Mouse (Mus musculus) forelimb bud, embryonic 11.5 days (tissue): Measurements from ENCODE around the gene Nxpe2.
A peak's percentile ranks its signal among the peaks of the same experiment; 100 is the strongest.
"Not testable (repeated sequence)": the region's sequence is repeated elsewhere in the genome, so short reads cannot be mapped to it uniquely, and the experiment has no call there.

ENCODE experiments used
- DNase-seq: peaks from one replicate; pipeline ENCODE4 v3.0.0-alpha.2; 2012; ENCODE audit warnings: low read depth, low spot score

The Nxpe2 gene

DNA sequence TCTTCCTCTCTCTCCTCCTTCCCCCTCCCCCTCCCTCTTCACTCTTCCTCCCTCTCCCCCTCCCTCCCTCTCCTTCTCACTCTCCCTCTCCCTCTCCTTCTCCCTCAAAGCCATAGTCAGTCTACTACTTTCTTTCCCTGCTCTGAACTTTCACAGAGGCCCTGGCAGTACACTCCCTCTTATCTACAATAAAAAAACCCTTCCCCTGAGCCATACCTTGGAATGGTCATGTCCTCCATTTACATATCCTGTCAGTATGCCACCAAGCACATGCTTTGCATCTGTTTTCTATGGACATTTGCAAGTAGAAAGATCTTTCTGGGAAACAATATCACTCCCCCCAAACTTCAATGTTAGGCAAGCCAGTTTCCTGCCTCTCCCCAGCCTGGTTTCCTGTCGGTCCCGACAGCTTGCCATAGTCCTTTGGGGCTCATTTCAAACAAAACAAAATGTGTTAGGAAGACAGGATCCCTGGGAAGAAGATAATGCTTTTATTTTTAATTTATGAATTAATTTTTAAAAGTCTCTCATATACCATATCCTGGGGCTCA lies at the start of gene Nxpe2:
Gene Nxpe2 (minus strand): TSS at position 307 of the 551 bp plus-strand sequence.
- no peak for DNase-seq

GRCm38 (mm10) chr9:48389983-48390382 lies 36.7 kb upstream of the Nxpe2 start:
- no peak for DNase-seq

GRCm38 (mm10) chr9:48388451-48388850 lies 35.2 kb upstream of the Nxpe2 start:
- DNase-seq: no peak

DNA sequence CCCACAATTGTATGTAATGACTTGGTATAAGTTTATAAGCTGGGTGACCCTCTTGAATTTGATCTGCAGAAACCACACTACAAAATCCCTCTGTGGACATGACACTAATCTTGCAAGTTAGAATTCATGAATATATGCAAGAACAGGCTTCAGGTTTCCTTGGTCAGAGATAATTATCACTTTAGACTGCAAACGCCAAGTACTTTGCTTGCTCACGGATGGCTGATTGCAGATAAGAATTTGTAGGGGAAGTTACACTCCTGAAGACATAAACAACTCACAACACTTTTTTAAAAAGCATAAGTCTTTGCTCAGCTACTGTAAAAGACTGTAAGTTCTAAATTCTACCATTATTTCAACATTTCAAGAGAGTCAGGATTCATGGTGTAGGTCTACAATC lies 21.1 kb upstream of the Nxpe2 start:
- no peak for DNase-seq

GRCm38 (mm10) chr9:48373232-48373878 lies 20.1 kb upstream of the Nxpe2 start:
- no peak for DNase-seq

- no peak for DNase-seq
Measured at GRCm38 (mm10) chr9:48362743-48363142, 9.5 kb upstream of the Nxpe2 start.

DNA sequence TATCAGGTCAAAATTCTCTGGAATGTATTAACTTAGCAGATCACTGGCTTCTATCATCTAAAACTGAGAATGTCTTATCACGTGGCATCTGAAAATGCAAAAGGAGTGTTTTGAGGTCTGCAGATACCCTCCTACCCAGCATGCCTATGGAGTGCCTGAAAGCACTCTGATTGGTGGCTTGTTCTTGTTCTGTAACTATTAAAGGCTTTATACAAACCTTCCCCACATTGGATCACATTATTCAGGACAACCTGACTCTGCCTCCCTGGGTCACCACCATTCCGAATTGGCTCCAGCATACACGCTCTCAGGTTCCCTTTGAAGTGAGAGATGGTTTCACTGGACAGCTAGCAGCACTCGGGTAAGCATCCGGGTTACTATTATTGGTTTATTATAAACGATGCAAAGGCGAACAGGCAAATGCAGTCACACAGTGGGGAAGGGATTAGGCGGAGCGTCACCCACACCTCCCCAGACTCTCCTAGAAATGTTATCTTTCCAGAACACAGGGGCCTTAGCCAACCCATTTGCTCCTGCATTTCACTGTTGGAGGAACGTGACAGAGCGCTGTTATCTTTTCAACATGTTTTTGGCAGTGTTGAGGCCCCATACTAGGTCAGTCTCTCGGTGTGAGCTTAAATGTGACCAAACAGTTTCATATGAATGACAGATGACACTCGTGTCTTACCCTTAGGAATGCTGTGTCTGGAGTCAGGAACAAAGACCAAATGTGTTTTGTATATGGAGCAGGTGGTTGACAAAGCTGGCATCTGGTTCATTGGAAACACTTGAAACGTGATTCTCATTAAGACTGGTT lies 8.8 kb upstream of the Nxpe2 start:
- DNase-seq: no peak

DNA sequence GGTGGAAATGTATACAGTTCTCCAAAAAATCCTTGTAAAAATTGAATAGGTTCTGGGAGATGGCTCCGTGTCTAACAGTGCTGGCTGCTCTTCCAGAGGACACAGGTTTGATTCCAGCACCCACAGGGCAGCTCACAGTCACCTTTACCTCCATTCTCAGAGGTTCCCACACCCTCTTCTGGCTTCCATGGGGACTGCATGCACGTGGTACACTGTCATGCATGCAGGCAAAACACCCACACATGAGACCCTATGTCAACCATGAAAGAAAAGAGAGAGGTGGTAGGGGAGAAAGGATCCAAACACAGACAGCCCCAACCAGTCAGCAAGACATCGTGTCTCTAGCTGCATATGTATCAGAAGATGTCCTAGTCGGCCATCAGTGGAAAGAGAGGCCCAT lies 7.6 kb upstream of the Nxpe2 start:
- no peak for DNase-seq

DNA sequence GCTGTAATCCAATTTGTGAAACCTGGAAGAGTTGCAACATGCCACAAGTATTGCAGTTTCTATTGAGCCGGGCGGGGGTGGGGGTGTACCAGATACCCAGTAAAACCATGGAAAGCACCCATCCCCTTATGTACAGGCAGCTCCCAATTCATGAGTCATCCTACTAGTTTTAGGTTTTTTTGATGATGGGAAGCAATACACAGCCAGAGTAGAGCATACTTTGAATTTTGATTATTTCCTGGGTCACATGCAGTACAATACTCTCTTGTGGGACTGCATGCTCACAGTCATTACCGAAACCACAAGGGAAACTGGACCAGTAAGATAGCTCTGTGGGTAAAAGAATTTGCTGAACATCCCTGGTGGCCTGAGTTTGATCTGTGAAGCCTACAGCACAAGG lies 3.8 kb upstream of the Nxpe2 start:
- DNase-seq: no peak

GRCm38 (mm10) chr9:48354793-48355192 lies 1.5 kb upstream of the Nxpe2 start:
- DNase-seq: peak; percentile 70

DNA sequence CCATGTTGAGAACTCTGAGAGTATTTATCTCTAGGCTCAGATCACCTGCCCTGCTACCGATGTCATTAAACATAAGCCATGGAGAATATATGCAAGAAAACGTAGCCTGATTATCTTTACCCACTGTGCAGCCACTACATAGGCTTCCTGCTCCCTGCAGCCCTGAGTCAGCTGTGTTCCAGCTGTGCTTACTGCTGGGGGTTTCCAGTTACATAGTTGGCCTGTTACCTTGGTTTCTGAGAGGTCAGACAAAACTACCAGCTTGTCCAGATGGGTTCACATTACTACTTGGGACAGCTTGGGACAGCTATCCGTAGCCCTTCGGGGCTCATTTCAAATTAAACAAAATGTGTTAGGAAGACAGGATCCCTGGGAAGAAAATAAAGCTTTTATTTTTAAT lies 868 bp upstream of the Nxpe2 start:
- peak; percentile 65 for DNase-seq

- no peak for DNase-seq
Measured at GRCm38 (mm10) chr9:48345866-48346265, 7.4 kb downstream of the Nxpe2 start.

DNA sequence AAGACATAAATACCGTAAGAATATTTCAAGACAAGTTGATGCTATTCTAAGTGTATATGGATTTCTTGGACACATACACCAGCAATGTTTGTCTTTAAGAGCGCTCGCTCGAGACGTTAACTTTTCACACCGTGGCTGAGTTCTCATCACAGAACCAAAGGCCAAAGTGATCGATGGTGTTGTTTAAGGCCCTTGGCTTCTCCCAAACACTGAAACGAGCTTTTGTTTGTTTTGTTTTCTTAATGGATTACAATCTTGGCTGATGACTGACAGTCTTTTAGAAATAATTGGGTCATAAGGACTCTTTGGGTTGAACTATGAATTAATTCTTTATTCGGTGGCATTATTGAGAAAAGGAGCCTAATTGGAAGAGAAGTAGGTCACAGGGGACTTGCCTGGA lies 7.8 kb downstream of the Nxpe2 start:
- no peak for DNase-seq

- no peak for DNase-seq
Measured at GRCm38 (mm10) chr9:48340708-48341380, 12.4 kb downstream of the Nxpe2 start.

GRCm38 (mm10) chr9:48339563-48339962 lies 13.7 kb downstream of the Nxpe2 start:
- DNase-seq: no peak

GRCm38 (mm10) chr9:48338783-48339455 lies 14.3 kb downstream of the Nxpe2 start:
- no peak for DNase-seq

DNA sequence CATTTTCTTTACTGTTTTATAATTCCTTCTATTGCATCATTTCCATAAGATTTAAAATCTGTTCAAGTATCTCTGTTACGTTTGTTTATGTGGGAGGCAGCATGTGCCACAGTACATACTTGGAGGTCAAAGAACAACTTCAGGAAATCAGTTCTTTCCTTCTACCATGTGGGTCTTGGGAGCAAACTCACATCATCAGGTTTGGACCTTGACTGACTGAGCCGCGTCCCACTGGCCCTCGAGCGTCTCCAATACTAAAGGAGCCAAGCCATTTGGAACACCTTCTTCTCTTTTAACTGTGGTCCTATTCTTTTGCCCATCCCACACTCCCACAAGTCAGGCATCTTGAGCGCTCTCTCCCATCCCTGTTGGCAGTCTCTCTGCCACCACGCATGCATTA lies 23.7 kb downstream of the Nxpe2 start:
- DNase-seq: no peak

- no peak for DNase-seq
Measured at GRCm38 (mm10) chr9:48326338-48326737, 26.9 kb downstream of the Nxpe2 start.

DNA sequence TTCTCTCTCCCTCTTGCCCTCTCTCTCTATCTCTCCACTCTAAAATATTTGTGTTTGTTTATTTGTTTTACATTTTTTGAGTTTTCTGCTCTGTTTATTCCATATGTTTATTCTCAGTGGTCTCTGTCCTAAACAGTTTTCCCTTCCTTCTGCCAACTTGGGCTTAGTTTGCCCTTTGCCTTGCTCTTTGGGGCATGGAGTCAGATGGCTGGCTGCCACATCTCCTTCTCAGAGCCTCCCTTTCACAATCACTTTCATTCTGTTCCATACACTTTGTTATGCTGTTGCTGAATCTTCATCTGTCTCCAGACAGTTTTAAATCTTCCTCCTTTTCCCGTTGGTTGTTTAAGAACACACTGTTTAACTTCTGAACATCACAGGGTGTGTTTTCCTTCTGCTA lies 37.4 kb downstream of the Nxpe2 start:
- no peak for DNase-seq

DNA sequence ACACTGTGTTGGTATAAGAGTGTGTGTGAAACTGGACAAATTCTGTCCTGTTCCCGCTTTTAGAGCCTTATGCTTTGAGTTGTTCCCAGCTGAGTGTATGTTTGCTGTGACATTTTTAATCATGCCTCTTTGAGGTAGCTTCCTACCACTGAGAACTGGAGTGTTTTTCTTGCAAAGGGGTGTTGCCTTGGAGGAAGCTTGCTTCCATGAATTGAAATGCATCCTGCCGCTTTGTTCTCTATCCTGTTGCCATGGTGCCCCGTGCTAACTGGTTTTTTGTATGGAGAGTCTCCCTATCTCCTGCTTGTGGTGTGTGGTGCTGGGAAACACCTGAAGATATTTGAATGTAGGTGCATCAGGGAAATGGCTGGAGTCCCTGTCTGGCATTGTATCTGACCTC lies 39.1 kb downstream of the Nxpe2 start:
- no peak for DNase-seq

- DNase-seq: no peak
Measured at GRCm38 (mm10) chr9:48311241-48311640, 42.0 kb downstream of the Nxpe2 start.

- DNase-seq: not testable (repeated sequence)
Measured at GRCm38 (mm10) chr9:48303564-48303963, 49.7 kb downstream of the Nxpe2 start.
